Mouse (Mus musculus) adrenal gland, postnatal 10 days (tissue): ENCODE data around the gene Pou2f3. TPM values are rescaled to one million over a fixed set of nuclear protein-coding genes. Genes with fewer than 3 reads are reported as not detected.

Source experiments
- DNase-seq: peaks from one replicate; pipeline ENCODE4 v3.0.0; 2021; ENCODE audit warnings: mixed read lengths
- total RNA-seq, 2 experiments: library from RNA; stranded (reverse); gene quantifications; 2 replicates each; pipeline ENCODE4 v1.2.3; 2021

Pou2f3 gene
- total RNA-seq, 2 experiments from 2014 or later, result not detected

GRCm38 (mm10) chr9:43230886-43231285, 20.7 kb upstream of the Pou2f3 start:
- peak; percentile 30 for DNase-seq

GRCm38 (mm10) chr9:43229962-43230361, 19.8 kb upstream of the Pou2f3 start:
- no peak for DNase-seq

- DNase-seq, result no peak
Observed at GRCm38 (mm10) chr9:43229398-43229895, 19.3 kb upstream of the Pou2f3 start.

- no peak for DNase-seq
Observed at GRCm38 (mm10) chr9:43228745-43229144, 18.6 kb upstream of the Pou2f3 start.

- peak; percentile 43 for DNase-seq
Observed at GRCm38 (mm10) chr9:43227626-43228025, 17.5 kb upstream of the Pou2f3 start.

- DNase-seq, result no peak
Observed at GRCm38 (mm10) chr9:43226573-43227160, 16.5 kb upstream of the Pou2f3 start.

- DNase-seq, result peak; percentile 10
Observed at GRCm38 (mm10) chr9:43225481-43225880, 15.3 kb upstream of the Pou2f3 start.

GRCm38 (mm10) chr9:43224771-43225355, 14.7 kb upstream of the Pou2f3 start:
- peak; percentile 9 for DNase-seq

GRCm38 (mm10) chr9:43222429-43222715, 12.2 kb upstream of the Pou2f3 start:
- no peak for DNase-seq

GRCm38 (mm10) chr9:43221643-43222428, 11.7 kb upstream of the Pou2f3 start:
- peak; percentile 93 for DNase-seq

- peak; percentile 70 for DNase-seq
Observed at GRCm38 (mm10) chr9:43210771-43211450, 742 bp upstream of the Pou2f3 start.

- no peak for DNase-seq
Observed at GRCm38 (mm10) chr9:43206022-43206390, 4.2 kb downstream of the Pou2f3 start.

- DNase-seq, result no peak
Observed at GRCm38 (mm10) chr9:43205343-43206021, 4.7 kb downstream of the Pou2f3 start.

- no peak for DNase-seq
Observed at GRCm38 (mm10) chr9:43200212-43200611, 10.0 kb downstream of the Pou2f3 start.

GRCm38 (mm10) chr9:43194001-43194400, 16.2 kb downstream of the Pou2f3 start:
- DNase-seq, result no peak

GRCm38 (mm10) chr9:43191561-43191960, 18.6 kb downstream of the Pou2f3 start:
- DNase-seq, result no peak

GRCm38 (mm10) chr9:43189021-43189356, 21.2 kb downstream of the Pou2f3 start:
- DNase-seq, result no peak

GRCm38 (mm10) chr9:43188309-43189020, 21.7 kb downstream of the Pou2f3 start:
- no peak for DNase-seq

- peak; percentile 28 for DNase-seq
Observed at GRCm38 (mm10) chr9:43179614-43180013, 30.6 kb downstream of the Pou2f3 start.

GRCm38 (mm10) chr9:43178172-43178571, 32.0 kb downstream of the Pou2f3 start:
- DNase-seq, result no peak

- DNase-seq, result no peak
Observed at GRCm38 (mm10) chr9:43167081-43167480, 43.1 kb downstream of the Pou2f3 start.

GRCm38 (mm10) chr9:43166346-43166745, 43.8 kb downstream of the Pou2f3 start:
- DNase-seq, result no peak
